Mouse (Mus musculus) stomach, postnatal 0 days (tissue): ENCODE measurements at regions not wholly inside any gene's neighbourhood (a gene's known extent, or its start where the extent isn't known, plus 50 kb on each side); places are given as distances from the start of the nearest gene placed in this dataset.
"Not testable (repeated sequence)": the region's sequence is repeated elsewhere in the genome, so short reads cannot be mapped to it uniquely, and the experiment has no call there.

Experiments
- CTCF ChIP-seq: IDR thresholded peaks from 2 replicates; pipeline ENCODE4 v1.5.1; 2016; ENCODE audit warnings: antibody characterized with exemption, low read depth, mild to moderate bottlenecking, moderate library complexity
- EP300 ChIP-seq: optimal IDR thresholded peaks from 2 replicates; pipeline ENCODE3; 2016; ENCODE audit warnings: antibody characterized with exemption

DNA sequence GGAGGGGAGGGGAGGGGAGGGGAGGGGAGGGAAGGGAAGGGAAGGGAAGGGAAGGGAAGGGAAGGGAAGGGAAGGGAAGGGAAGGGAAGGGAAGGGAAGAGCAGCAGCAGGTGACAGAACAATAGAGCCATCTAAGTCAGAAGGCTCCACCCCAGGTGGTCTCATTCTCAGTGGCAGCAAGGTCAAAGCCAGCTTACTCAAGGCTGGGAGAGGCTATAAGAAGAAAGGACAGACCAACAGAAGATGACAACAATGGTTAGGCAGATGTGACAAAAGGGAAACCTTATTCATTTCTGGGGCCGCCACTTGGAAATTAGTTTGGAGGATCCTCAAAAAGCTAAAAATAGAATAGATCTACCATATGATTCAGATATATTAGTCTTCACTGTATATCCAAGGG lies 96.9 kb downstream of the Sem1 start:
- TF ChIP-seq CTCF, EP300: not testable (repeated sequence)
